Mouse (Mus musculus) hindbrain, embryonic 13.5 days (tissue): Measurements from ENCODE around the gene Herpud2. TPM values are rescaled to one million over a fixed set of nuclear protein-coding genes. Genes with fewer than 3 reads are reported as not detected.
"Not testable (repeated sequence)": the region's sequence is repeated elsewhere in the genome, so short reads cannot be mapped to it uniquely, and the experiment has no call there.

ENCODE experiments used
- ATAC-seq: fragments of 200-750 bp; cut with Nextera tagmentation; 2 replicates; pipeline ENCODE4 v1.8.0; 2017; ENCODE audit warnings: moderate TSS enrichment; ENCODE audit not compliant: low FRiP score
- H3K27ac ChIP-seq: fragments of 300-500 bp; sonication (generic); 2 replicates; pipeline ENCODE4 v1.5.1; 2015; ENCODE audit warnings: inconsistent platforms, mild to moderate bottlenecking, moderate library complexity
- H3K27me3 ChIP-seq: fragments of 300-500 bp; sonication (generic); 2 replicates; pipeline ENCODE4 v1.6.1; 2015; ENCODE audit warnings: mild to moderate bottlenecking, inconsistent platforms
- H3K36me3 ChIP-seq: fragments of 300-500 bp; sonication (generic); 2 replicates; pipeline ENCODE4 v1.6.1; 2015; ENCODE audit warnings: mild to moderate bottlenecking, inconsistent platforms
- H3K4me1 ChIP-seq: fragments of 300-500 bp; sonication (generic); replicated peaks from 2 replicates; pipeline ENCODE4 v1.6.1; 2015; ENCODE audit warnings: inconsistent platforms
- H3K4me2 ChIP-seq: fragments of 300-500 bp; sonication (generic); 2 replicates; pipeline ENCODE4 v1.6.1; 2015; ENCODE audit warnings: inconsistent platforms, mild to moderate bottlenecking, moderate library complexity
- H3K4me3 ChIP-seq: fragments of 300-500 bp; sonication (generic); 2 replicates; pipeline ENCODE4 v1.5.1; 2015; ENCODE audit warnings: mild to moderate bottlenecking, inconsistent platforms
- H3K9ac ChIP-seq: fragments of 300-500 bp; sonication (generic); 2 replicates; pipeline ENCODE4 v1.6.1; 2015; ENCODE audit warnings: mild to moderate bottlenecking, inconsistent platforms
- H3K9me3 ChIP-seq: fragments of 300-500 bp; sonication (generic); 2 replicates; pipeline ENCODE4 v1.6.1; 2016; ENCODE audit warnings: inconsistent platforms
- WGBS: fragments of 180-500 bp; shearing (Covaris S2); methylation state at CpG from one replicate; pipeline ENCODE4 v1.1.7; 2015; 5-methylcytosine and 5-hydroxymethylcytosine counted together
- polyA plus RNA-seq: library from polyadenylated mRNA; unstranded; fragments of >200 nt; fragmentation: Nextera tagmentation; extraction: Ambion mirVana; gene quantifications from 2 replicates; pipeline ENCODE4 v1.2.1, GENCODE M21; 2015

Gene Herpud2
- polyA plus RNA-seq, 1 experiment from 2014 or later: 35.6 TPM

DNA sequence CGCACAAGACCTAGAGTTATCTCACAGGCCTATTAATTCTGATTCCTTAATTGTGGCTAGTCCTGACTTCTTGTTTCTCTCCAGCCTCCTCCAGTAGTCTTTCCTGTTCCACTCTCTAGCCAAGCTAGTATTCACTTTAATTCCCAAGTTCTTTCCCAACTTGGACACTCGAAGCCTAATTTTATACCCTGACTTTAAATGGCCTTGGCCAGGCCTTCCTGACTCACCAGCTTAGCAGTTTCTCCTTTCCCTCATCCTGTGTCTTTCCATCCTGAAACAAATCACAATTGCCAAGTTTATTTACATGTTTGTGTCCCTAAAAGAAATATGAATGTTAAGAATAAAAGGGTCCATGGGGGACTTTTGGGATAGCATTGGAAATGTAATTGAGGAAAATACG lies 9.6 kb downstream of the Herpud2 start:
- H3K4me2 ChIP-seq: no peak overlapping the region
- H3K4me3 ChIP-seq: no peak overlapping the region
- peaks cover 5% of the 10 kb centered on the region; the same call in 1 of the 2 replicates for H3K4me1 ChIP-seq
- ATAC-seq: no peak
- no peaks in the 10 kb centered on the region for H3K9me3 ChIP-seq
- H3K27me3 ChIP-seq: no peaks in the 10 kb centered on the region
- no peaks in the 10 kb centered on the region for H3K36me3 ChIP-seq
- H3K27ac ChIP-seq: no peak overlapping the region
- WGBS: 93% methylated on average over 3 of the region's 3 CpGs
- H3K9ac ChIP-seq: no peak overlapping the region

GRCm38 (mm10) chr9:25140330-25140729 lies 11.3 kb downstream of the Herpud2 start:
- Histone ChIP-seq H3K27ac (no peak overlapping the region), H3K9me3 (no peaks in the 10 kb centered on the region), H3K4me2 (no peak overlapping the region), H3K27me3 (no peaks in the 10 kb centered on the region), H3K36me3 (no peaks in the 10 kb centered on the region), H3K9ac (no peak overlapping the region), H3K4me1 (no peaks in the 10 kb centered on the region), H3K4me3 (no peak overlapping the region)
- 81% methylated on average over 1 of the region's 1 CpGs for WGBS
- no peak for ATAC-seq

DNA sequence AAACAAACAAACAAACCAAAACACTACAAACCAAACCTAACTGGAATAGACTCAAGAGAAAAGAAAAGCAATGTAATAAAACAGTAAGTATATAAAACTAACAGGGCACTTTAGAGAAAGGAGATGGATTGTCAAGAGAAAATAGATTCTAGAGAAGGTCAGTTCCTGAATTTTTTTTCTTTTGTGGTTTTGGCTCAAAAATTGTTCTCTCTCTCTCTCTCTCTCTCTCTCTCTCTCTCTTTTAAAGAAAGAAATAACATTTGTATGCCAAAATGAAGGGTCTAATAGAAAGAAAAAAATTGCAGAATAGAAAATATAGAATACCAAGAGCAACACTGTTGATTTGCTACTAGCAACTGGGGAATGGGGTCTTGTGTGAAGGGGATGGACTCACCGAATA lies 12.7 kb downstream of the Herpud2 start:
- Histone ChIP-seq H3K4me2 (no peak overlapping the region), H3K4me3 (no peak overlapping the region), H3K27me3 (no peaks in the 10 kb centered on the region), H3K4me1 (no peaks in the 10 kb centered on the region), H3K27ac (no peak overlapping the region), H3K9ac (no peak overlapping the region), H3K9me3 (no peaks in the 10 kb centered on the region), H3K36me3 (no peaks in the 10 kb centered on the region)
- no peak for ATAC-seq
- WGBS: 88% methylated on average over 1 of the region's 1 CpGs

- Histone ChIP-seq H3K9me3 (no peaks in the 10 kb centered on the region), H3K27me3 (no peaks in the 10 kb centered on the region), H3K4me2 (no peak overlapping the region), H3K9ac (no peak overlapping the region), H3K36me3 (peaks cover 7% of the 10 kb centered on the region; the same call in 1 of the 2 replicates), H3K4me1 (no peaks in the 10 kb centered on the region), H3K4me3 (no peak overlapping the region), H3K27ac (no peak overlapping the region)
- WGBS: 82% methylated on average over 4 of the region's 4 CpGs
- ATAC-seq: no peak
These were observed 18.7 kb downstream of the Herpud2 start for GRCm38 (mm10) chr9:25132920-25133319.

GRCm38 (mm10) chr9:25132253-25132652 lies 19.4 kb downstream of the Herpud2 start:
- H3K4me2 ChIP-seq: no peak overlapping the region
- ATAC-seq: no peak
- no peak overlapping the region for H3K27ac ChIP-seq
- no peak overlapping the region for H3K9ac ChIP-seq
- peaks cover 7% of the 10 kb centered on the region; the same call in 1 of the 2 replicates for H3K36me3 ChIP-seq
- no peaks in the 10 kb centered on the region for H3K4me1 ChIP-seq
- no peaks in the 10 kb centered on the region for H3K27me3 ChIP-seq
- H3K4me3 ChIP-seq: no peak overlapping the region
- H3K9me3 ChIP-seq: no peaks in the 10 kb centered on the region

DNA sequence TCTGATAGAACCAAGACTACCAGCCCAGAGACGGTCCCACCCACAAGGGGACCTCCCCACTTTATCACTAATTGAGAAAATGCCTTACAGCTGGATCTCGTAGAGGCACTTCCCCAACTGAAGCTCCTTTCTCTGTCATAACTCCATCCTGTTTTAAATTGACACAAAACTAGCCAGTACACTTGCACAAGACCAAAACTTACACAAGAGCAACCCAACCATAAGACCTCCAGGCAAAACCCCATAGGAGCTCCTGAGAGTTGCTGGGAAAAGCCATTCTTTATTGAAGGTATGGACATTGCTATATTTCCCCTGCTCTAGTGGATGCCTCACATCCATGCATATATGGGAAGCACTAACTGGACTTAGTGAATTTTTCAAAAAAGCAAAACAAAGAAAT lies 27.6 kb downstream of the Herpud2 start:
- Histone ChIP-seq H3K4me3 (no peak overlapping the region), H3K4me1 (no peaks in the 10 kb centered on the region), H3K36me3 (peaks cover 46% of the 10 kb centered on the region), H3K9me3 (no peaks in the 10 kb centered on the region), H3K9ac (no peak overlapping the region), H3K4me2 (no peak overlapping the region), H3K27me3 (no peaks in the 10 kb centered on the region), H3K27ac (no peak overlapping the region)
- no peak for ATAC-seq
- WGBS: 82% methylated on average over 2 of the region's 2 CpGs

GRCm38 (mm10) chr9:25123590-25123989 lies 28.0 kb downstream of the Herpud2 start:
- H3K9me3 ChIP-seq, ATAC-seq, H3K4me2 ChIP-seq, H3K9ac ChIP-seq, H3K4me1 ChIP-seq, H3K4me3 ChIP-seq, H3K27ac ChIP-seq, H3K27me3 ChIP-seq: not testable (repeated sequence)
- 93% methylated on average over 1 of the region's 1 CpGs for WGBS
- peaks cover 48% of the 10 kb centered on the region for H3K36me3 ChIP-seq

GRCm38 (mm10) chr9:25104638-25105037 lies 47.0 kb downstream of the Herpud2 start:
- Histone ChIP-seq H3K9ac (no peak overlapping the region), H3K27ac (no peak overlapping the region), H3K27me3 (no peaks in the 10 kb centered on the region), H3K9me3 (peaks cover 5% of the 10 kb centered on the region), H3K4me3 (no peak overlapping the region), H3K4me2 (no peak overlapping the region), H3K4me1 (no peaks in the 10 kb centered on the region), H3K36me3 (peaks cover 65% of the 10 kb centered on the region)
- no peak for ATAC-seq

GRCm38 (mm10) chr9:25102881-25103280 lies 48.7 kb downstream of the Herpud2 start:
- no peaks in the 10 kb centered on the region for H3K4me1 ChIP-seq
- peaks cover 5% of the 10 kb centered on the region for H3K9me3 ChIP-seq
- H3K9ac ChIP-seq: no peak overlapping the region
- H3K27me3 ChIP-seq: no peaks in the 10 kb centered on the region
- H3K27ac ChIP-seq: no peak overlapping the region
- 92% methylated on average over 1 of the region's 1 CpGs for WGBS
- ATAC-seq: no peak
- no peak overlapping the region for H3K4me2 ChIP-seq
- H3K4me3 ChIP-seq: no peak overlapping the region
- H3K36me3 ChIP-seq: peaks cover 52% of the 10 kb centered on the region

DNA sequence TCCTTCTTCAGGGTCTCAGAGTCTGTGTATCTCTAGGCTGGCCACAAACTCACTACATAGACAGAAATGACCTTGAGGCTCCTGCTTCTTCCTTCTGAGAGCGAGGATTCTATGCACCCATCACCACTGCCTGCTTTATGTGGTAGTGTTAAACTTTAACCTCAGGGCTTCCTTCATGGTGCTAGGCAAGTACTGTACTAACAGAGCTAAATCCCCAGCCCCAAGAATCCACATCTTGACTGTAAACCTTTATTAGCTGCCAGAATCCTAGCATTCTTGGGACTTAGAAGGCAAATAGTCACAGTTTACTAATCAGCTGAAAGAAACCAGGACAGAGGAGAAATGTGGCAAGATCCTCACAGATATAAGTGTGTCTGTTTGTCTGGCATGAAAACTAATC lies 60.8 kb downstream of the Herpud2 start:
- no peaks in the 10 kb centered on the region for H3K4me1 ChIP-seq
- WGBS: 77% methylated on average over 1 of the region's 1 CpGs

GRCm38 (mm10) chr9:25089122-25089521 lies 62.5 kb downstream of the Herpud2 start, which contains the start of gene Gm10181:
Gene Gm10181, plus strand, starts transcription at chr9:25089422.
- Histone ChIP-seq H3K27me3 (no peaks in the 10 kb centered on the region), H3K4me2 (no peak within 1 kb of the TSS), H3K9me3 (no peaks in the 10 kb centered on the region), H3K27ac (no peak within 1 kb of the TSS), H3K4me3 (no peak within 1 kb of the TSS), H3K9ac (no peak within 1 kb of the TSS), H3K4me1 (no peaks in the 10 kb centered on the region), H3K36me3 (no peaks in the 10 kb centered on the region)
- 82% methylated on average over 2 of the region's 2 CpGs for WGBS
- no peak for ATAC-seq

More for the DNA sequence above, 60.8 kb downstream of the Herpud2 start:
- ATAC-seq: no peak
- Histone ChIP-seq H3K27me3 (no peaks in the 10 kb centered on the region), H3K9me3 (no peaks in the 10 kb centered on the region), H3K27ac (no peak overlapping the region), H3K36me3 (no peaks in the 10 kb centered on the region), H3K4me3 (no peak overlapping the region), H3K4me2 (no peak overlapping the region), H3K9ac (no peak overlapping the region)

DNA sequence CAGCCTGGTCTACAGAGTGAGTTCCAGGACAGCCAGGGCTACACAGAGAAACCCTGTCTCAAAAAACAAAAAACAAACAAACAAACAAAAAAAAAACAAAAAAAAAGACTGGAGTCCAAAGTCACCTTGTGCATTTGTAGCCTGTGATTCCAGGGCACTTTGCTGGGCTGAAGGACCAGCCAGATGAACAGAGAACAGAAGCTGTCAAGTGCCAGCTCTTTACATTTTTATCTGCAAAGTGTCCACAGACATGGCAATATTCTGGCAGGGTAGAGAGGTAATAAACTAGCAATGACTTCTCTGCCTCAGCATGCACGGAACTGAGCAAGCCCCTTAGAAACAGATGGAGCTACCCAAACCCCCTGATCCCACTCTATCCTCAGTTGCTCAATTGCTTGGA lies 75.1 kb downstream of the Herpud2 start:
- Histone ChIP-seq H3K4me2 (no peak overlapping the region), H3K9me3 (no peaks in the 10 kb centered on the region), H3K27ac (no peak overlapping the region), H3K36me3 (no peaks in the 10 kb centered on the region), H3K9ac (no peak overlapping the region), H3K4me1 (no peaks in the 10 kb centered on the region), H3K4me3 (no peak overlapping the region), H3K27me3 (no peaks in the 10 kb centered on the region)
- ATAC-seq: no peak
- 89% methylated on average over 1 of the region's 1 CpGs for WGBS

DNA sequence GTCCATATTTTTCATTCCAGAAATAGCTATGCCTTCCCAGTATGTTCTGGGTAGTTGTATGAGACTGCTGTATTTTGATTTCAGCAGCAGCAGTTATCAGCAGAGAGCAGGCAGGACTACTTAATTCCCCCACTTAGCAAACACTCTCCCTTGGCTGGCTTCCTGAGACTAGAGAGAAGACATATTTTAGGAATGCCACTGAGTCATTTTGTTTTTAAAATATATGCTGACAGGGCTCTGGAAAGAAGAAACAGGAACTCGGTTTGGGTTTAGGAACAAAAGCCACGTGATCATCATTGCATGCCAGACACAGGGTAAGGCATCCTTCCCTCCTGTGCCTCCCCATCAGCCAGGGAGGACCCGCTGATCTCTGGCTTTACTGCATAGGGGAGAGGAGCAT lies 75.6 kb downstream of the Herpud2 start:
- Histone ChIP-seq H3K4me2 (no peak overlapping the region), H3K27ac (no peak overlapping the region), H3K27me3 (no peaks in the 10 kb centered on the region), H3K9me3 (no peaks in the 10 kb centered on the region), H3K4me1 (no peaks in the 10 kb centered on the region), H3K9ac (no peak overlapping the region), H3K4me3 (no peak overlapping the region), H3K36me3 (no peaks in the 10 kb centered on the region)
- no peak for ATAC-seq
- WGBS: 73% methylated on average over 3 of the region's 3 CpGs

- Histone ChIP-seq H3K4me3 (no peak overlapping the region), H3K9ac (no peak overlapping the region), H3K27me3 (no peaks in the 10 kb centered on the region), H3K9me3 (no peaks in the 10 kb centered on the region), H3K4me2 (no peak overlapping the region), H3K4me1 (no peaks in the 10 kb centered on the region), H3K36me3 (no peaks in the 10 kb centered on the region), H3K27ac (no peak overlapping the region)
- WGBS: 94% methylated on average over 1 of the region's 1 CpGs
- no peak for ATAC-seq
These were observed 79.0 kb downstream of the Herpud2 start for GRCm38 (mm10) chr9:25072666-25073065.
